Mouse (Mus musculus) forebrain, embryonic 16.5 days (tissue): ENCODE results near the gene Olfml2a. TPM values are rescaled to one million over a fixed set of nuclear protein-coding genes. Genes with fewer than 3 reads are reported as not detected.

Experiments
- ATAC-seq: fragments of 200-750 bp; cut with Nextera tagmentation; 2 replicates; pipeline ENCODE4 v1.8.0; 2017; ENCODE audit warnings: mild to moderate bottlenecking, moderate library complexity
- H3K27ac ChIP-seq: fragments of 300-500 bp; sonication (generic); 2 replicates; pipeline ENCODE4 v1.5.1; 2014; ENCODE audit warnings: low read length, control low read depth
- H3K27me3 ChIP-seq: fragments of 300-500 bp; sonication (generic); replicated peaks from 2 replicates; pipeline ENCODE4 v1.6.1; 2014; ENCODE audit warnings: low read length; ENCODE audit not compliant: control insufficient read depth, insufficient read depth
- H3K36me3 ChIP-seq: fragments of 300-500 bp; sonication (generic); 2 replicates; pipeline ENCODE4 v1.6.1; 2014; ENCODE audit not compliant: control insufficient read depth, insufficient read depth
- H3K4me1 ChIP-seq: fragments of 300-500 bp; sonication (generic); replicated peaks from 2 replicates; pipeline ENCODE4 v1.6.1; 2014; ENCODE audit warnings: low read length; ENCODE audit not compliant: control insufficient read depth, insufficient read depth
- H3K4me2 ChIP-seq: fragments of 300-500 bp; sonication (generic); 2 replicates; pipeline ENCODE4 v1.6.1; 2014; ENCODE audit warnings: mild to moderate bottlenecking, low read length, control low read depth
- H3K4me3 ChIP-seq: fragments of 300-500 bp; sonication (generic); replicated peaks from 2 replicates; pipeline ENCODE4 v1.5.1; 2014; ENCODE audit warnings: mild to moderate bottlenecking, low read length, control low read depth
- H3K9ac ChIP-seq: fragments of 300-500 bp; sonication (generic); replicated peaks from 2 replicates; pipeline ENCODE4 v1.6.1; 2014; ENCODE audit warnings: low read depth, low read length, control low read depth
- H3K9me3 ChIP-seq: fragments of 300-500 bp; sonication (generic); 2 replicates; pipeline ENCODE4 v1.6.1; 2016; ENCODE audit warnings: low read length; ENCODE audit not compliant: control insufficient read depth
- WGBS: fragments of 180-500 bp; shearing (Covaris S2); extraction: QIAGEN DNeasy Blood & Tissue Kit; methylation state at CpG from one replicate; pipeline ENCODE4 v1.1.7; 2014; 5-methylcytosine and 5-hydroxymethylcytosine counted together
- polyA plus RNA-seq: library from polyadenylated mRNA; unstranded; fragments of >200 nt; fragmentation: Nextera tagmentation; extraction: Ambion mirVana; gene quantifications from 2 replicates; pipeline ENCODE4 v1.2.1, GENCODE M21; 2015

Olfml2a gene
- polyA plus RNA-seq, 1 experiment from 2014 or later, result 2.6 TPM

- Histone ChIP-seq H3K36me3 (no peaks in the 10 kb centered on the region), H3K4me3 (no peak overlapping the region)
Measured at GRCm38 (mm10) chr2:38923471-38923870, 8.3 kb upstream of the Olfml2a start.

GRCm38 (mm10) chr2:38923911-38924310 is 7.9 kb upstream of the Olfml2a start:
- H3K27ac ChIP-seq, result no peak overlapping the region
- WGBS, result 24% methylated on average over 2 of the region's 2 CpGs
- no peak overlapping the region for H3K9ac ChIP-seq
- H3K36me3 ChIP-seq, result no peaks in the 10 kb centered on the region
- no peaks in the 10 kb centered on the region for H3K9me3 ChIP-seq
- peaks cover 8% of the 10 kb centered on the region for H3K27me3 ChIP-seq
- no peak for ATAC-seq
- no peak overlapping the region for H3K4me3 ChIP-seq
- H3K4me2 ChIP-seq, result no peak overlapping the region
- H3K4me1 ChIP-seq, result peaks cover 18% of the 10 kb centered on the region

More at GRCm38 (mm10) chr2:38923471-38923870, 8.3 kb upstream of the Olfml2a start:
- 30% methylated on average over 3 of the region's 3 CpGs for WGBS
- Histone ChIP-seq H3K4me1 (peaks cover 18% of the 10 kb centered on the region), H3K27ac (no peak overlapping the region), H3K9ac (no peak overlapping the region), H3K27me3 (peaks cover 8% of the 10 kb centered on the region), H3K9me3 (no peaks in the 10 kb centered on the region), H3K4me2 (no peak overlapping the region)
- no peak for ATAC-seq

- Histone ChIP-seq H3K4me3 (peak overlapping the region; percentile 85), H3K9me3 (no peaks in the 10 kb centered on the region), H3K4me2 (peak overlapping the region; percentile 99), H3K4me1 (peaks cover 18% of the 10 kb centered on the region), H3K36me3 (no peaks in the 10 kb centered on the region), H3K27me3 (peaks cover 8% of the 10 kb centered on the region), H3K9ac (no peak overlapping the region), H3K27ac (no peak overlapping the region)
- ATAC-seq, result no peak
- 4% methylated on average over 10 of the region's 10 CpGs for WGBS
Measured at GRCm38 (mm10) chr2:38924571-38924970, 7.2 kb upstream of the Olfml2a start.

- H3K27ac ChIP-seq, result no peak overlapping the region
- peak overlapping the region; percentile 99 for H3K4me2 ChIP-seq
- peaks cover 9% of the 10 kb centered on the region for H3K27me3 ChIP-seq
- WGBS, result under 1% methylated on average over 51 of the region's 51 CpGs
- H3K9me3 ChIP-seq, result no peaks in the 10 kb centered on the region
- H3K9ac ChIP-seq, result peak overlapping the region; percentile 70
- H3K4me3 ChIP-seq, result peak overlapping the region; percentile 85
- peak; percentile 52 for ATAC-seq
- H3K36me3 ChIP-seq, result no peaks in the 10 kb centered on the region
- H3K4me1 ChIP-seq, result peaks cover 18% of the 10 kb centered on the region
Measured at GRCm38 (mm10) chr2:38925171-38926080, 6.4 kb upstream of the Olfml2a start.

GRCm38 (mm10) chr2:38926145-38926891 is 5.5 kb upstream of the Olfml2a start:
- H3K27me3 ChIP-seq, result peaks cover 10% of the 10 kb centered on the region
- H3K4me2 ChIP-seq, result peak overlapping the region; percentile 99
- H3K4me3 ChIP-seq, result peak overlapping the region; percentile 85
- H3K9ac ChIP-seq, result peak overlapping the region; percentile 70
- no peak overlapping the region for H3K27ac ChIP-seq
- no peaks in the 10 kb centered on the region for H3K36me3 ChIP-seq
- under 1% methylated on average over 48 of the region's 53 CpGs for WGBS
- ATAC-seq, result peak; percentile 94
- H3K9me3 ChIP-seq, result no peaks in the 10 kb centered on the region
- peaks cover 19% of the 10 kb centered on the region for H3K4me1 ChIP-seq

- Histone ChIP-seq H3K27me3 (peaks cover 8% of the 10 kb centered on the region), H3K4me1 (peaks cover 24% of the 10 kb centered on the region), H3K4me2 (peak within 1 kb of the TSS; percentile 99), H3K9ac (no peak within 1 kb of the TSS), H3K4me3 (peak within 1 kb of the TSS; percentile 85), H3K27ac (no peak within 1 kb of the TSS), H3K9me3 (no peaks in the 10 kb centered on the region), H3K36me3 (no peaks in the 10 kb centered on the region)
- peak; percentile 37 for ATAC-seq
- 7% methylated on average over 17 of the region's 19 CpGs for WGBS
Measured at GRCm38 (mm10) chr2:38927115-38927979, 4.4 kb upstream of the Olfml2a start, which contains the start of gene Nr6a1. TSS of gene Nr6a1 (minus strand) at chr2:38927688.

- no peak overlapping the region for H3K4me3 ChIP-seq
- no peak for ATAC-seq
- H3K27ac ChIP-seq, result no peak overlapping the region
- no peaks in the 10 kb centered on the region for H3K36me3 ChIP-seq
- no peak overlapping the region for H3K4me2 ChIP-seq
- no peaks in the 10 kb centered on the region for H3K9me3 ChIP-seq
- no peak overlapping the region for H3K9ac ChIP-seq
- H3K4me1 ChIP-seq, result peaks cover 22% of the 10 kb centered on the region
- 65% methylated on average over 2 of the region's 2 CpGs for WGBS
- H3K27me3 ChIP-seq, result 0 out of 2 replicates have a peak, but pooled peaks cover 2% of the 10 kb centered on the region
Measured at GRCm38 (mm10) chr2:38930269-38930668, 1.5 kb upstream of the Olfml2a start.

GRCm38 (mm10) chr2:38933931-38934330 is 2.2 kb downstream of the Olfml2a start:
- Histone ChIP-seq H3K4me2 (no peak overlapping the region), H3K9me3 (no peaks in the 10 kb centered on the region), H3K4me1 (peaks cover 12% of the 10 kb centered on the region), H3K27me3 (0 out of 2 replicates have a peak, but pooled peaks cover 2% of the 10 kb centered on the region), H3K9ac (no peak overlapping the region), H3K36me3 (no peaks in the 10 kb centered on the region), H3K27ac (no peak overlapping the region; the same call in 1 of the 2 replicates), H3K4me3 (no peak overlapping the region)
- 12% methylated on average over 2 of the region's 2 CpGs for whole genome bisulfite sequencing
- no peak for ATAC-seq
